Mouse (Mus musculus) hindbrain, embryonic 15.5 days (tissue): ENCODE results near the gene Bcl9. TPM values are rescaled to one million over a fixed set of nuclear protein-coding genes. Genes with fewer than 3 reads are reported as not detected.

ENCODE experiments used
- ATAC-seq: fragments of 200-750 bp; cut with Nextera tagmentation; 2 replicates; pipeline ENCODE4 v1.8.0; 2017; ENCODE audit warnings: low read depth, moderate number of reproducible peaks, moderate TSS enrichment; ENCODE audit not compliant: low FRiP score
- H3K27ac ChIP-seq: fragments of 300-500 bp; sonication (generic); replicated peaks from 2 replicates; pipeline ENCODE4 v1.5.1; 2015; ENCODE audit warnings: mild to moderate bottlenecking, inconsistent platforms
- H3K27me3 ChIP-seq: fragments of 300-500 bp; sonication (generic); 2 replicates; pipeline ENCODE4 v1.6.1; 2015; ENCODE audit warnings: control low read depth, inconsistent platforms
- H3K36me3 ChIP-seq: fragments of 300-500 bp; sonication (generic); 2 replicates; pipeline ENCODE4 v1.6.1; 2015; ENCODE audit warnings: control low read depth, inconsistent platforms
- H3K4me1 ChIP-seq: fragments of 300-500 bp; sonication (generic); replicated peaks from 2 replicates; pipeline ENCODE4 v1.6.1; 2015; ENCODE audit warnings: control low read depth, inconsistent platforms
- H3K4me2 ChIP-seq: fragments of 300-500 bp; sonication (generic); 2 replicates; pipeline ENCODE4 v1.6.1; 2015; ENCODE audit warnings: moderate library complexity, mild to moderate bottlenecking, inconsistent platforms
- H3K4me3 ChIP-seq: fragments of 300-500 bp; sonication (generic); 2 replicates; pipeline ENCODE4 v1.5.1; 2015; ENCODE audit warnings: mild to moderate bottlenecking, inconsistent platforms
- H3K9ac ChIP-seq: fragments of 300-500 bp; sonication (generic); 2 replicates; pipeline ENCODE4 v1.6.1; 2015; ENCODE audit warnings: inconsistent platforms
- H3K9me3 ChIP-seq: fragments of 300-500 bp; sonication (generic); 2 replicates; pipeline ENCODE4 v1.6.1; 2016; ENCODE audit warnings: control low read depth, inconsistent platforms
- WGBS: fragments of 180-500 bp; shearing (Covaris S2); methylation state at CpG from one replicate; pipeline ENCODE4 v1.1.7; 2015; 5-methylcytosine and 5-hydroxymethylcytosine counted together
- polyA plus RNA-seq: library from polyadenylated mRNA; unstranded; fragments of >200 nt; fragmentation: Nextera tagmentation; extraction: Ambion mirVana; gene quantifications from 2 replicates; pipeline ENCODE4 v1.2.1, GENCODE M21; 2015

Bcl9 gene
- polyA plus RNA-seq, 1 experiment from 2014 or later: 82.7 TPM

DNA sequence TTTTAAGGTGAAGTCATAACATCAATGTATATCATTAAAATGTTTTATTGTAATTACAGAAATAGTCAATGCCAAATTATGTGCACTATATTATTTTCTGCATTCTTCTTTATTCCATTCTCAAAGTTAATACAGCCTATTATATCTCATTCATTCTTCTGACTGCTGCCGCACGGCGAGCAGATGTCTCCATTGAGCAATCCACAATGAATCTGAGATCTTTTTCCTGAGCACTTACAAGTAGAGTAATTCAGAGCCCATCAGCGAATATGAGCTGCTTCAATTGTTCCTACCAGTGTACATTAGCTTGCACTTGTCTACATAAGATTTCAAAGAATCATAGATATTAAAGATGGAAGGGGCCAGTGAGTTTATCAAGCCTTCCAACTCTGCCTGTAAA lies 12.8 kb downstream of the Bcl9 start:
- no peaks in the 10 kb centered on the region; the same call in 1 of the 2 replicates for H3K36me3 ChIP-seq
- H3K4me1 ChIP-seq: 0 out of 2 replicates have a peak, but pooled peaks cover 4% of the 10 kb centered on the region
- no peak for ATAC-seq
- no peak overlapping the region for H3K4me3 ChIP-seq
- H3K27me3 ChIP-seq: no peaks in the 10 kb centered on the region
- 77% methylated on average over 4 of the region's 4 CpGs for WGBS
- H3K27ac ChIP-seq: no peak overlapping the region
- no peak overlapping the region for H3K9ac ChIP-seq
- no peak overlapping the region for H3K4me2 ChIP-seq
- H3K9me3 ChIP-seq: no peaks in the 10 kb centered on the region

DNA sequence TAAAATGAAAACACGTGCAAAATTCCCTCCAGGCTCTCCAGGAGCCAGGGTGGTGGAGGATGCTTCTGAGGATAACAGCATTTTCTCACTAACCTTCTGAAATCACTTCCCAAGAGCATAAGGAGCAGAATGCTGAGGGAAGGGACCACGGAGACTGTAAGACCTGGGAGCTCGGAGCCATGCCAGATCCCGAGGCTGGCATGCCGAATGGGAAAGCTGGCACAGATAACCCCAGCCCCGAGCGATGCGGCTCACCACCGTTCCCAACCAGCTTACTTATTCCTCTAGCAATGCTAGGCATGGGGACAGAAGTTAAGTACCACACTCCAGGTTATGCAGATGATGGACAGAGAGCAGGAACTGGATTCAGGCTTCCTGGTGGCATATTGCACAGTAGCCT lies 13.7 kb downstream of the Bcl9 start:
- 93% methylated on average over 9 of the region's 9 CpGs for WGBS
- Histone ChIP-seq H3K9me3 (no peaks in the 10 kb centered on the region), H3K27me3 (no peaks in the 10 kb centered on the region), H3K9ac (no peak overlapping the region), H3K36me3 (no peaks in the 10 kb centered on the region; the same call in 1 of the 2 replicates), H3K4me1 (0 out of 2 replicates have a peak, but pooled peaks cover 4% of the 10 kb centered on the region), H3K27ac (no peak overlapping the region), H3K4me3 (no peak overlapping the region), H3K4me2 (no peak overlapping the region)
- ATAC-seq: no peak

DNA sequence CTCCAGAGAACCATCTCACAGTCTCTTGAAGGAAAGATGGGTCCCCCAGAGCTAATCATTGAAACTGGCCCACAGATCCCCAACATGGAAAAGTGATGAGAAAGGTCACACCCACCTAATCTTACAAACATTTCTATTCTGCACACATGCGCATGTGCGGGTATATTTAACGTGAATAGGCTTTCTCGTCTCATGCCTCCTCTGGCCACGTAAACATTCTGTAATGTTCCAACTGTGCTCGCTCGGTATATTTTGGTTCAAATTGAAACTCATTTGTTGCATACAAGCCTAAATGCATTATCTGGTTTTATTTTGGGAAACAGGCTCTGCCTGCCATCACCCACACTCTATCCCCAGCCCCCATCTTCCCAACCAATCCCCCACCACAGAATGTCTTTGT lies 16.3 kb downstream of the Bcl9 start:
- no peak overlapping the region for H3K4me3 ChIP-seq
- H3K27ac ChIP-seq: no peak overlapping the region; the same call in 1 of the 2 replicates
- no peaks in the 10 kb centered on the region for H3K27me3 ChIP-seq
- no peak overlapping the region for H3K4me2 ChIP-seq
- H3K36me3 ChIP-seq: no peaks in the 10 kb centered on the region; the same call in 1 of the 2 replicates
- H3K9me3 ChIP-seq: no peaks in the 10 kb centered on the region
- 84% methylated on average over 7 of the region's 7 CpGs for WGBS
- ATAC-seq: no peak
- no peak overlapping the region for H3K9ac ChIP-seq
- H3K4me1 ChIP-seq: 0 out of 2 replicates have a peak, but pooled peaks cover 8% of the 10 kb centered on the region

DNA sequence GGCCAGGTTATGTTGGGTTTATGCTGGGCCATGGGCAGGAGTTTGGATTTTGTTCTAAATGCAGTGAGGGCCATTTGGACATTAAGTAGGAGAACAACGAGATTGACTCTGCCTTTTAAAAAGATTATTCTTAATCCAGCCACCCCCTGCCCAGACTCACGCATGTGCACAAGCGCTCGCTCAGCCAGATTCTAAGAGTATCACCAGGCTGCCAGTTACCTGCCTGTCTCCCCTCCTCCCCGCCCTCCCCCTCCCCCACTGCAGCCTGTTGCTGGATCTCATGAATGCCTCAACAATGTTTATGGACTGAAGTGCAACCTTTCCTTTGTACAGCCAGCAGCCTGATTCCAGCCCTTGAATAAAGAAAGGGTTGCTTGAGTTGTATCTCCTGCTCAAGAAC lies 22.0 kb downstream of the Bcl9 start:
- ATAC-seq: no peak
- Histone ChIP-seq H3K27me3 (no peaks in the 10 kb centered on the region), H3K4me1 (0 out of 2 replicates have a peak, but pooled peaks cover 10% of the 10 kb centered on the region), H3K36me3 (no peaks in the 10 kb centered on the region), H3K27ac (no peak overlapping the region), H3K4me3 (no peak overlapping the region), H3K9me3 (no peaks in the 10 kb centered on the region), H3K9ac (no peak overlapping the region), H3K4me2 (no peak overlapping the region)
- WGBS: 80% methylated on average over 5 of the region's 5 CpGs

DNA sequence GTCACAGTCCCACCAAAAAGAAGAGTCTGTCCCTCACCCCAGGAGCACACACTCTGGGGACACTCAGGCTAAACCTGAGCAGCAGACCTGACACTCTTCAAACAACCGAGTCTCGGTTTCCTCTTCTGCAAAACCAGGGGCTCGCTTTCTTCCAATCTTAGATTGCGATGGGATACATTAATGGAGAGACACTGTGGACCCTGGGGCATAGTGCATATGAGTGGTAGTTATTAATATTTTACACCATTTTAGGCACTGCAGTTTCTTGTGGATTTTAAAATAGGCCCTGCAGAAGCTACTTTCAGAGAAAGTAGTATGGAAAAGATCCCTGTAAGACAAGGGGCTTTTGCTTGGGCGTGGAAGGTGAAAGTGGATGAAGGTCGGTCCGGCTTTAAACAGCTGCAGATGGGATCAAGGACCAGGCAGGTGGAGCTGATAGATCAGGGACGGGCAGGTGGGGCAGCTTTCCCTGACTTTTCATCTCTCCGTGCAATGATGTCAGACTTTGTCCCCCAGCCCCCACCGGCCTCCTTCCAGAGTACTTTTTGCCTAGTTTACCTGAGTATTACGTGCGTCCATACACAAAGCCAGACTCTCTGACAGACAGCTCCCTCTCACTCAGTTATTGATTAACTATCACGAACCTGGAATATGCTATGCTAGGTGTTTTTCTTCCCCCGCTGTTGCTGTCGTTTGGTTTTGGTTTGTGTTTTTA lies 23.0 kb downstream of the Bcl9 start:
- Histone ChIP-seq H3K4me1 (0 out of 2 replicates have a peak, but pooled peaks cover 10% of the 10 kb centered on the region), H3K9ac (no peak overlapping the region), H3K27ac (no peak overlapping the region), H3K4me2 (no peak overlapping the region), H3K4me3 (no peak overlapping the region), H3K36me3 (no peaks in the 10 kb centered on the region), H3K9me3 (no peaks in the 10 kb centered on the region), H3K27me3 (no peaks in the 10 kb centered on the region)
- no peak for ATAC-seq
- WGBS: 92% methylated on average over 15 of the region's 15 CpGs

DNA sequence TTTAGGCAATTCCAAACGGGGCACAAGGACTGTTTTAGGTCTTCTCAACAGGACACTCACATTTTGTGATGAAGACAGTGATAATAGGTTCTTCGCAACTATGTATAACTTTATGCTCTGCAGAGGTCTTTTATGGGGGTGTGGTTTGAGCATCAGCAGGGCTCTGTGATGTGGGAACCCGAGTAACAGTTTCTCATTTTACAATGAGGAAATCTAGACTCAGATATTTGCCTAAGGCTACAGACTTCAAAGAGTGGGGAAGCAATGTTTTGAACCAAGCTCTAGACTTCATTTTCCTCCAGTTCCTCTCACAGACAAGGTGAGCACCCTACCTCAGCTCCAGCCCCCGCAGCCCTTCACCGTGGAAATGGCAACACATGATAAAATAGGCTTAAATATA lies 23.8 kb downstream of the Bcl9 start:
- no peak for ATAC-seq
- Histone ChIP-seq H3K9ac (no peak overlapping the region), H3K4me1 (0 out of 2 replicates have a peak, but pooled peaks cover 10% of the 10 kb centered on the region), H3K4me3 (no peak overlapping the region), H3K4me2 (no peak overlapping the region), H3K27me3 (no peaks in the 10 kb centered on the region), H3K27ac (no peak overlapping the region), H3K36me3 (no peaks in the 10 kb centered on the region), H3K9me3 (no peaks in the 10 kb centered on the region)
- WGBS: 93% methylated on average over 5 of the region's 5 CpGs

DNA sequence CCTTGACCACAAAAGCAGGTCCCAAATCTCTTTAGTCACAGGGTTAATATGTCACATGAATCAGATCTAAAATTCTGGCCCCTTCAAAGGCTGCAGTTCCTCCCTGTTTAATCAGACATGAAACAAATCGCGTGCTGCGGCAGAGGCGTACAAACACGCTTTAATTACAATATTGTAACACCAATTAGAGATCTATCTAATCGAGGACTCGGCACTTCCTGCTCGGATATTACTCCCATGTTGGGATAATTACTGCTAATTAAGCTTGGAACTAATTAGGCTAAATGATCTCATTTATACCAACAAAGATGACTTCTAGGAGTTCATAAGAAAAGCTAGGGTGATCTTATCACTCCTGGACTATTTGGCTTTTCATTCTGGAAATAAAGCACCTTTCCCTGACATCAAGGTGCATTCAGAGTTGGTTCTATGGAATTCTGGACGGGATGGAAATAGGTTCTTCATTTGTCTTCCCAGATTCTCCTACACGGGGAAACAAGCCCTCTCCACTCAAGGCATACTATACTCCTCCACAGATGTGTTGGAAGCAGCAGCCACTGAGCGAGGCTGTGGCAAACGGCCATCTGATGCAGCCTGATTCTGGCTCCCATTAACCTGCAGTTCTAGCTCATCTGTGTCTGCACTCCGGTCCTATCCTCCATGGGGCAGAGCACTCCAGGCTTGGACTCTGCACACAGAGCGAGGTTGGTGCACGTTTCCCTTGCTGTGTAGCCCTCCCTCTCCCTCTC lies 31.9 kb downstream of the Bcl9 start:
- Histone ChIP-seq H3K27ac (no peak overlapping the region), H3K9ac (no peak overlapping the region)
- WGBS: 57% methylated on average over 15 of the region's 15 CpGs

DNA sequence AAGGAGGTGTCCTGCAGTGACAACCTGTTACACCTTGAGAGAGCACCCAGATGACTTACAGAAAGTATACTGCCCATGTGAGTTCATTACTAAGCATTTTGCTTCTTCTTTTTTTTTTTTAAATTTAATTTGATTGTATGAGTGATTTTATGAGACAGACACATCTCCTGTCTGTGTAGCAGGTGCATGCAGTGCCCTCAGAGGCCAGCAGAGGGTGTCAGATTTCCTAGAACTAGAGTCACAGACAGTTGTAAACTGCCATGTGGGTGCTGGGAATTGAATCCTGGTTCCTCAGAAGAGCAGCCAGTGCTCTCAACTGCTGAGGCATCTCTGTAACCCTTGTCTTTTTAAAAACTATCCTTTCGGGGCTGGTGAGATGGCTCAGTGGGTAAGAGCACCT lies 35.5 kb downstream of the Bcl9 start:
- no peak for ATAC-seq
- Histone ChIP-seq H3K4me3 (no peak overlapping the region), H3K9ac (no peak overlapping the region), H3K9me3 (no peaks in the 10 kb centered on the region), H3K27ac (no peak overlapping the region), H3K4me2 (no peak overlapping the region), H3K27me3 (no peaks in the 10 kb centered on the region), H3K4me1 (peaks cover 12% of the 10 kb centered on the region), H3K36me3 (no peaks in the 10 kb centered on the region)
- whole genome bisulfite sequencing: 94% methylated on average over 1 of the region's 1 CpGs

More for the DNA sequence above, 31.9 kb downstream of the Bcl9 start:
- H3K4me3 ChIP-seq: no peak overlapping the region
- H3K4me1 ChIP-seq: peaks cover 17% of the 10 kb centered on the region
- H3K4me2 ChIP-seq: 0 out of 2 replicates have a peak overlapping the region, but pooled peaks have one; percentile 15
- no peak; the same call in none of the 2 replicates for ATAC-seq
- H3K27me3 ChIP-seq: no peaks in the 10 kb centered on the region
- no peaks in the 10 kb centered on the region for H3K36me3 ChIP-seq
- no peaks in the 10 kb centered on the region for H3K9me3 ChIP-seq

DNA sequence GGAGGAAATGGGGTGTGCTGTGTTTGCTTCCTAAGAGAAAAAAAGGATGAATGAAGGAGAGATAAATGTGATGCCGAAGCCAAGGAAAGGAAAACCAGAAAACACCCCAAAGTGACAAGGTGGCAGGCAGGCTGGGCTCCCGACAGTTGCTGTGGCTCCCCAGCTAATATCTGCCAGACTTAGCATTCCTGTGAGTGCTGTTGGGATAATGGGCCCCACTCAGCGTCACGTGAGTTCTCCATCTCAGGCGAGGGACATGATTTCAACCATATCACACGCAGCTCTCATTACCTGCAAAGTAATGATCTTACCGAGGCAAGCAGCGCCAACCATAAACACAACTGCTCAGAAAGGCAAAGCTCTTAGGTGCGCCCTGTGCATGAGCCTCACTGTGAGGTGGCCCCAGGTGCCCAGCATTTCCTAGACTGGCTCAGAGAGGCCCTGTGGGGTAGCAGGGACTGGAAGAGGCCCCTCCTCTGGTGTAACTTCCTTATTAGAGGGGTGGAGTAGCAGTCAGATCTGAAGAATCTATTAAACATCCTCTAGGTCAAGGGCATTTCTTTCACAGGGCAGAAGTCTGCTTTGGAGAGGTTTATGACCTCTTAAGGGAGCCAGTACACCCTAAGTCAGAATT lies 41.9 kb downstream of the Bcl9 start:
- Histone ChIP-seq H3K9ac (peak overlapping the region; percentile 9; the same call in 1 of the 2 replicates), H3K9me3 (no peaks in the 10 kb centered on the region), H3K4me3 (no peak overlapping the region), H3K27ac (0 out of 2 replicates have a peak overlapping the region, but pooled peaks have one; percentile 10), H3K4me1 (peaks cover 18% of the 10 kb centered on the region), H3K27me3 (no peaks in the 10 kb centered on the region), H3K36me3 (no peaks in the 10 kb centered on the region), H3K4me2 (peak overlapping the region; percentile 16)
- peak; percentile 60 for ATAC-seq
- 20% methylated on average over 9 of the region's 9 CpGs for WGBS

- Histone ChIP-seq H3K4me1 (peaks cover 18% of the 10 kb centered on the region), H3K27ac (no peak overlapping the region), H3K4me3 (no peak overlapping the region), H3K36me3 (no peaks in the 10 kb centered on the region), H3K27me3 (no peaks in the 10 kb centered on the region), H3K9ac (no peak overlapping the region), H3K4me2 (no peak overlapping the region), H3K9me3 (no peaks in the 10 kb centered on the region)
- whole genome bisulfite sequencing: 21% methylated on average over 5 of the region's 5 CpGs
- ATAC-seq: no peak
Observed at GRCm38 (mm10) chr3:97254861-97255465, 42.8 kb downstream of the Bcl9 start.

DNA sequence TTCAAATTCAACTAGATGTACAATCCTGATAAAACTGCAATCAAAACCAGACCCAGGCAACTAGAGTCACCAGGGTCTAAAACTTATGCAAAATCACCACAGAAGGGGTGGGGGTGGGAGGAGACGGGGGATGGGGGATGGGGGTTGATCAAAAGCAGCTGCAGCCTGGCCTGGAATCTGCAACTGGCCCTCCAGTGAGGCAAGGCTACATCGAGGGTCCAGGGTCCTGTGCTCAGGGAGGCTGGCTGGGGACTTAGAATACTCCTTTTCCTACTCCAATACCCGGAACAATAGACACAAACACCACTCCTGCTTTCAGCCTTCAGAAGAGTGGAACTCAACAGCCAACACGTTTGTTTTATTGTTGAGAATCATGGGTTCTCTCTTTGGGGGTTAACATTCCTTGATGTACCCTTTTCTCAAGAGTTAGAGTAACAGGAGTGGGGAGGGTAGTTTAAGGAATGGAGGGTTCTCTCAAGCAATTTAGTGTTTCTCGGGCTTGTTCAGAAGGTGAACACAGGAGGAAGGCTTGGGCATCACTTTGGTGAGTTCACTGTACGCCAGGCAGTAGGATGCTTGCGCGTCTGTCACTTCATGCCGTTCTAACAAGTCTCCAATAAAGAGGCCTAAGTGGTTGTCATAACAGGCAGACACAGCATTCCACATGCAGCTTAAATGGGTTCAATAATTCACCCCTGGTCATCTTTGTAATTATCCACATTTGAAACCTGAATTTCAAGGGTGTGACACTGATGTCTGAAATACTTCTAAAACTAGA lies 43.7 kb downstream of the Bcl9 start:
- H3K9ac ChIP-seq: no peak overlapping the region
- no peaks in the 10 kb centered on the region for H3K9me3 ChIP-seq
- H3K4me2 ChIP-seq: no peak overlapping the region
- ATAC-seq: no peak
- 30% methylated on average over 9 of the region's 9 CpGs for WGBS
- H3K36me3 ChIP-seq: no peaks in the 10 kb centered on the region
- H3K27ac ChIP-seq: no peak overlapping the region
- H3K4me1 ChIP-seq: peaks cover 18% of the 10 kb centered on the region
- no peak overlapping the region for H3K4me3 ChIP-seq
- no peaks in the 10 kb centered on the region for H3K27me3 ChIP-seq
